Mouse (Mus musculus) ES-CJ7 (cell line): Measurements from ENCODE around the gene Inpp5b.
"Not testable (repeated sequence)": the region's sequence is repeated elsewhere in the genome, so short reads cannot be mapped to it uniquely, and the experiment has no call there.

Experiments
- DNase-seq: peaks from one replicate; pipeline ENCODE4 v3.0.0; 2011; ENCODE audit warnings: low read depth, low spot score

Inpp5b gene

DNA sequence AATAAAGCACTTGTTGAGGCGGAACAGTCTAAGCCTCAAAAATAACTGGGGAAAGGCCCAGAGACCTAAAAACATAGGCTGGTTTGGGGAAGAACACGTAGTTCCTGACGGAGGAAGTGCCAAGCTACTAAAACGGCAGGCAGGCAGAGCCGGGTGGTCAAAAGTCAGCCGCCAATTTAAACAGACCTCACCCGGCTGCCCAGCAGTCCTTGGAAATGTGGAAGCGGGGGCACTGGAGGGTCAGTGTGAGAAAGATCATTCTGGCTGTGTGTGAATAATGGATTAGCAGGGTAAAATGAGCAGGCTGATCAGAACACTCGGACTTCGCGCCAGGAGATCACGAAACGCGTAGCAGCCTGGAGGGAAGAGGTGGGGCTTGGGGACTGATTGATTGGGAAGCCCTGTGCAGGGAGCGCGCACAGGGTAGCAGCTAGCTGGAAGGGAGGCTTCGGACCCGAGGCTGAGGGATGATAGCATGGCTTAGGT, 31.6 kb upstream of the Inpp5b start:
- peak; percentile 64 for DNase-seq

DNA sequence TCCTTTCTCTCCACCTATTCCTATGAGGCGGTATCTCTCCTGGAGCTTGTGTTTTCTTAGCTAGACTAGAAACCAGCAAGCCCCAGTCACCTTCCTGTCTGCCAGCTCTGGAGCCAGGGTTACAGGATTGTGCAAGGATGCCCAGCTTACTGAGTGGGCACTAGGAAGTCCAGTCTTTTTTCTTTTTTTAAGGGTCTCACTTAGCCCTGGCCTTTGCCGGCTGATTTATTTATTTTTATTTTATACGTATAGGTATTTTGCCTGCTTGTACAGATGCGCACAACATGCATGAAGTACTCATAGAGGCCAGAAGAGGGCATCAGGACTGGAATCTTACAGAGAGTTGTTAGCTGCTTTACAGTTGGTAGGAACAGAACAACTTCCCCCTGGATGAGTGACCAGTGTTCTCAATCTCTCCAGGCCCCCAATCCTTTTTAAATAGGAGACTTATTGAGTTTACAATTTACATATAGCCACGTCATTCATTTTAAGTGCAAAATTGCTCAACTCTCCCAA, 30.8 kb upstream of the Inpp5b start:
- peak; percentile 78 for DNase-seq

DNA sequence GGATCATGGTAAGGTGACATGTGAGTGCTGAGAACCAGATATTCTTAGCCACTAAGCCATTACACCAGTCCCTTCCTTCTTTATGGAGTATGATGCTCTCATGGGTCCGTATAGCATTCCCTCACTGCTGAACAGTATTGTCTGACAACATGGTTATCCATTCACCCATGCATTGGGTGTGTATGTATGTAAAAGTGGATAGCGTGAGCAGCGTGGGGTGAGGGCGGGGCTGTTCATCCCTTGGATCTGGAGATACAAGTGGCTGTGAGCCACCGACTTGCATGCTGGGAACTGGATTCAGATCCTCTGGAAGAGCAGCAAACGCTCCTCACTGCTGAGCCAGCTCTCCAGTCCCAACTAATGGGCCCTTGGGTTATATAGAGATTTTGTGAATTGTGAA, 29.0 kb upstream of the Inpp5b start:
- DNase-seq: no peak

DNA sequence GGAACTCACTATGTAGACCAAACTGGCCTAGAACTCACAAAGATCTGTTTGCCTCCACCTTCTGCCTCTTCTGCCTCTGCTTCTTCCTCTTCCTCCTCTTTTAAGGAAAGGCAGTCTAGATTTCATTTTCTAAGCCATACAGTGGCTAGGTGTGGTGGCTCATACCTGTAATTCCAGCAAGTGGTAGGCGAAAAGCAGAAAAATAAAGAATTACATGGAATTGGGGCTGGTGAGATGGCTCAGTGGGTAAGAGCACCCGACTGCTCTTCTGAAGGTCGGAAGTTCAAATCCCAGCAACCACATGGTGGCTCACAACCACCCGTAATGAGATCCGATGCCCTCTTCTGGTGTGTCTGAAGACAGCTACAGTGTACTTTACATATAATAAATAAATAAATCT, 27.8 kb upstream of the Inpp5b start:
- not testable (repeated sequence) for DNase-seq

DNA sequence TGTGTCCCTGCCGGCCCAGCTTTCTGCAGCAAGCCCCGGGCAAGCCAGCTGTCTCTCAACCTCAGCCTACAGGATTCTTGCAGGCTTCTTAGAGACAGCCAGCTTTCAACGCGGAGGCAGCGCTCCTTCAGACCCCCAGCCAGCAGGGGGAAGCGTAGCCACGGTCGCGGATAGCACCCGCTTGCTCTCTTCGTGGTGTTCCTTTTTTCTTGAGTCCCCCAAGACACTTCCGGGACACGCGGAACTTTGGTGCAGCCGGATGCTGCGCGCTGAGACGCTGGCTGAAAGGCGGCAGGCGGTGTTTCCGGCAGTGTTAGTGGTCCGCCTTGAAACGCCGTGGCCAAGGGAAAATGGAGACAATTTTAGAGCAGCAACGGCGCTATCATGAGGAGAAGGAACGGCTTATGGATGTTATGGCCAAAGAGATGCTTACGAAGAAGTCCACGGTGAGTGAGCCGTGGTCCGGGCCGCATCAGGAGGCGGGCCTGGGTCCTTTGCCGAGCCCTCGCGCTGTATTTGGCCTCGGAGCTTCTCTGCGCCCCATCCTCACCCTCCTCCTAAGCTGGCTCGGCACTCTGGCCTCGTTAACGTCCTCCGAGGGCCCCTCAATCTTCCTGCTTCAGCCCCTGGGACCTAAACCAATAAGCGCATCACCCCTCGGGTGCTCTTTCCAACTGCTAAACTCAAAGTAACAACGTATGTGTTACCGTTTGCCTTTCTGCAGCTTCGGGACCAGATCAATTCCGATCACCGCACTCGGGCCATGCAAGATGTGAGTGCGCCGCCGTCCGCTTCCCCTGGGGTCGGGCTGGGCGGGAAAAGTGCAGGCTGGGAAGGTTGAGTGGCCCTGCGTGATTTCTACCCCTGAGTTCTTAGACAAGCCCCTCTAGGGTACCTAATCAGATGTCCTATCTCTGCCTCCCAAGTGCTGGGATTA, 26.8 kb upstream of the Inpp5b start, which contains the start of gene Sf3a3:
TSS of gene Sf3a3 (plus strand) at position 232 of the 937 bp plus-strand sequence.
- peak; percentile 98 for DNase-seq

DNA sequence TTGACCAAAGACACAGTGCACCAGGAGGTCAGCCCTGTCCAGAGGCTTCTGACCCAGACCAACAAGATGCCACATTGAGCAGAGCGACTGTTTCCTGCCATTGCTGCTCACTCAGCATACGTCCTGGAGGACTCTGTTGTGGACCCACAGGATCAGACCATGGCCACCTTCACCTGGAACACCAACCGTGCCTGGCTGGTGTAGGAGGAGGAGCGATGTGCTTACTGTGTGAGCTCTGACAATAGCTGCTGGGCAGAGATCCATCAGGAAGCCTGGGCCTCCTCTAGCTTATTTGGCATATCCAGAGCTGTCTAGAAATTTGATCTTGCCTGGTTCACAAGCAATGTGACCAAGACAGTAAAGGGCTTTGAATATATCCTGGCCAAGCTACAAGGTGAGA, 22.5 kb upstream of the Inpp5b start:
- DNase-seq: no peak

DNA sequence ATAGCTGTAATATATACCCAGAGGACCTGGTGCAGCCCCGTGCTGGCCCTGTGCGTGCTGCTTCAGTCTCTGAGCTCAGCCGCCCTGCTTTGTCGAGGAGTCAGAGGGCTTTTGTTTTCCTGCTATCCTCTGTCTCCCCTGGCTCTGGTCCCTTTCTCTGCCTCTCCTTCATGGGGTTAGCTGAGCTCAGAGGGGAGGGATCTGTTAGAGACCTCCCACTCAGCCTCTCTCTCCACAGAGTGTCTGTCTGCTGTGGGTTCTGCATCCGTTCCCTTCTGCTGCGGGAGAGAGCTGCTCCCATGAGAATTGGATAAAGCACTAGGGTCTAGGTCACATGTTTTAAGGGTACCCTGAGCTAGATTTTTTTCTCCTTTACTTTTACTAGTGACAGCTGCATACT, 15.5 kb upstream of the Inpp5b start:
- DNase-seq: no peak

DNA sequence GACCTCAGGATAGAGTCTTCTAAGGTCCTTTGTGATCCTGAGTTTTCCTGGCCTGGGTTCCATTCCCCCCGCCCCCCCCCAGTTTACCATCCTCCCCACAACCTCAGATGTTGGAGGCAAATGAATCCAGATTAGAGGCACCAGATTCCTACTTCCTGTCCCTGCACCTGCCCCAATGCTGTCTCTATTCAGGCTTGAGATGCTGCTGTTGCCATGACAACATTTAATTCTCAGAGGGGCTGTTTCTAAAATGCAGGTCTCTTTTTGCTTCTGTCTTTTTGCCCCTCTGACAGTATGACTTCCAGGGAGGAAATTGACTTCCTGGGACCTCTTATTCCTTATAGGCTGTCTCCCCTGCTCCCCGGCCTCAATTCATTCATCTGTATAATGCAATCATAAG, 4.7 kb upstream of the Inpp5b start:
- DNase-seq: no peak

DNA sequence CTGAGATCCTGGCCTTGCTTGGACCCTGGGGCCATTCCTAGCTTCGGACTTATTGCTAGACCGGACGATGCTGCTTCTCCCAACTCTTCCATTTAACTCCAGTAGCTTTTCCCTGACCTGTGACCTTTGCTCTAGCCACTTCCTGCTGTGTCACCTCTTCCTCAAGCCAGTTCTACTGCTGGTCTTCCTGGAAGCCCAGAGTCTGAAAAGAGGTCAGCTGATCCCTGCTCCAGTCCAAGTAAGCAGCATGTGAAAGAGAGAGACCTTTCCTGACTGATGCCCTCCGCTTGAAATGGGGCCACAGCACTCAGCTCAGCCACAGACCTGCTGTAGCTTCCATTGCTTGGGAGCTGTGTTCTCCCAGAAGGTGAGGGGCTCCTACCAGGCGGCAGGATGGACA, 4.2 kb upstream of the Inpp5b start:
- no peak for DNase-seq

DNA sequence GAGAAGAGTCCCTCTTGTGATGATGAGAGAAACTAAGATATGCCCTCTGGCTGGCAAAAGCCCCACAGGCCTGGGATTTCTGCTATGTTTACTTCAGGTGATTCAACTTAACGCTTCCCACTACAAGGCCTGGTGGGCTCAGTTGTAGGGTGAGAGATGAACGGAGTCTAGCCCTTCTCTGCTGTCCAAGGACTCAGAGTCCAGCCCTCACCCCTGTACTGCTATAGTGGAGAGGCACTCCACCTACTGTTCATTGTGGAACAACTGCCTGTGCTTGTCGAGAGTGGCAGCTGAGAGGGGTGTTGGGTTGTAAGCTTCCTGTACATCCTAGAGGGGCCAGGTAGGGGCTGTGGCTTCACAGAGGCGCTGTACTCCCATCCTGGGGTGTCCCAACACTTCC, 3.6 kb upstream of the Inpp5b start:
- no peak for DNase-seq

DNA sequence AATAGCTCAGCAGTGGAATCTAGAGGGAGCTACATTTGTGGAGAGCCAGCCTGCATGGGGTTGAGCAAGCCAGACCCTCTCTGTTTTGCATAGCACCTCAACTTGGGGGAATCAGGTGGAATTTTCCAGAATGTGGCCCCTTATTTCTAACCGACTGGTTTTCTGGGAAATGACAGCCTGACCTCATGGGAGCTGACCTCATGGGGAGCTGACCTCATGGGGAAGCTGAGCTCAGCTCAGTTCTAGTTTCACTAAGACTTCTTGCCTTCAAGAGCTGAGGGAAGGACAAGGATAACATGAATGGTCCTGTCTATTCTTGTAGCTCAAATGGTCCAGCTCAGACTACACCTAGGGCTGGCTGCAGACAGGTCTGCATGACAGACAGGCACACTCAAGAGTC, 2.9 kb upstream of the Inpp5b start:
- no peak for DNase-seq

DNA sequence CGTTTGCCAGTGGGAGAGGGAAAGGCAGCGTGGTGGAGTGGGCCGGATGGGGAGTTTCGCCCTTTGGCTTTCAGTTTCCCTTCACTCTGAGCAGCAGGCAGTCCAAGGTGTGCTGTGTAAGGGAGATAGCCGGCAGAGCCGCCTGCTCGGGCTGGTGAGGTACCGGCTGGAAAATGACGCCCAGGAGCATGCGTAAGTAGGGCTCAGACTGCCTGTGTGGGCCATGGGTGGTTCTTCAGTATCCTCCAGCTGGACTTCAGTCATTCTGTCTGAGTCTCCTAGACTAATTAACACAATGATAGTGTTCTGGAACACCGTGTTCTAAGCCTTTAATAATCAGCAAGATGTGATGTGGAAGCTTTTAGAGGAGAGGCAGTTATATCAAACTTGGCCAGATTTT, 1.2 kb downstream of the Inpp5b start:
- DNase-seq: no peak

DNA sequence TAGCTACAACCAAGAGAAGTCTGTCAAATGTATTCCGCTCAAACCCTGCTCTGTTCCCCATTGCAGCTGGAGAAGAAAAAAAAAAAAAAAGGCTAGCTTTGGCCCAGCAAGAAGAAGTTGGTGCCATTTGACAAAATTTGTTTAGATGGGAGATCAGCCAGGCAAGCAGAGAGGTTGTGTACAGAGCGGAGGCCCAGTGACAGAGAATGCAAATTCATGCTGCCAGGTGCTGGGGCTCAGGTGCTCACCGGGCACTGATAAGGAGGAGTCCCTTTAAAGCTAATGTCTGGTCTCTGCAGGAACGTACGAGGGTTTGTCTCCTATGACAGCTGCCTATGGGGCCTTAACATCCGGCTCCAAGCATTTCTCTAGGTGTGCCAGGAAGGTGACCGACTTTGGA, 4.9 kb downstream of the Inpp5b start:
- no peak for DNase-seq

DNA sequence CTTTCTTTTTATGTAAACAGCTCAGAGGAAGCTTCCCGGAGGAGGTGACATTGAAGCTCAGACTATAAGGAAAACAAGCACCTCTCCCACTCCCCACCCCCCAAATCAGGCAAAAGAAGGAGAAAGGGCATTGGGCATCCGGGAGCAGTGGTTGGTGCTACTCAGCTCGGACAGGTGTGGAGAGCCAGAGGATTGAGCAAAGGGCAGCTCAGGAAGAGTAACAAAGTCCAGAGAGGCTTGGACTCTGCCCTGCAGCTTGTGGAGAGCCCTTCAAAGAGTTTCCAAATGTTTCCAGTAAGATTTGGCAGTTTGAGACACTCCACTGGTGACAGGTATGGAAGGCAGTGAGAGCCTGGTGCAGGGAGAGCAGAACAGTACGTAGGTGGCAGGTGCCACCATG, 6.2 kb downstream of the Inpp5b start:
- no peak for DNase-seq

DNA sequence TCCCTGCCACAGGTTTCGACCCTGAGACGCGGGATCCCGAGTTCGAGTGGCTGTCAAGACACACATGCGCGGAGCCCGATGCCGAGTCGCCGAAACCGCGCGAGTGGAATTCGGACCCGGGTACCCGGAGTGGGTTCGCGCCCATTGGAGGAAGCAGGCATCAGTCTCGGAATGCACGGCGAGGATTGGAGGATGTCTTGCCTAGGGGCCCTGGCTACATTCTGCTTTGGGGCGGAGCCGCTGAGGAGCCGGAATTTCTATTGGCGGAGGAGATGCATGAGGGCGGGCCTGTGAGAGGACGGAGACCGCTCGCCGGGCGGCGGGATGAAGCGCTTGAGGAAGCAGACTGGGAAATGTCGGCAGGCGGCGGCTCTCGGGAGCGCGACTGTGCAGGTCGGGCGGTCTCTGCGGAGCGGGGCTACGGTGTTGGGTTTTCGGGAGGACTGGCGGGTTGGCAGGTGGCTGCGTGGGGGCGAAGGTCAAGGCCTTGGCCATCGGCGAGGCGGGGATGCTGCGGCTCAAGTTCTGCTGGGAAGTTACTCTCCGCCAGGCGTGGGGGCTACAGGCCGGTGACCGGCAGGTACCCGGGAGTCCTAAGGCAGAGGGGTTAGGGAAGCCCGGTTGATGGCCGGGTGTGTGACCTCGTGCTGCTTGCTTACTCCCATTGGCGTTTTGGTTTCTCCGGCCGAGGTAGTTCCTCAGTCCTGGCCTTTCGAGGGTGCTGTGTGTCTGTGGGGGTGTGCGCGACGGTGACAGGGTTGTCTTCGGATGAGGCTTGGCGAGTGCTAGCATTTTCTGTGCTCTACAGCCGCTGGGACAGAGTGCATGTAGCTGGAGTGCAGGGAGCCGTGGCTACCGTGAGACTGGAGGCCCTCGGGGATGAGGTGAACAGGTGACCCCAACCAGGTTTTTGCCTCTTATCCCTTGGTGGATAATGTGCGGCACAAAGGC, 9.9 kb downstream of the Inpp5b start:
- DNase-seq: peak; percentile 98

DNA sequence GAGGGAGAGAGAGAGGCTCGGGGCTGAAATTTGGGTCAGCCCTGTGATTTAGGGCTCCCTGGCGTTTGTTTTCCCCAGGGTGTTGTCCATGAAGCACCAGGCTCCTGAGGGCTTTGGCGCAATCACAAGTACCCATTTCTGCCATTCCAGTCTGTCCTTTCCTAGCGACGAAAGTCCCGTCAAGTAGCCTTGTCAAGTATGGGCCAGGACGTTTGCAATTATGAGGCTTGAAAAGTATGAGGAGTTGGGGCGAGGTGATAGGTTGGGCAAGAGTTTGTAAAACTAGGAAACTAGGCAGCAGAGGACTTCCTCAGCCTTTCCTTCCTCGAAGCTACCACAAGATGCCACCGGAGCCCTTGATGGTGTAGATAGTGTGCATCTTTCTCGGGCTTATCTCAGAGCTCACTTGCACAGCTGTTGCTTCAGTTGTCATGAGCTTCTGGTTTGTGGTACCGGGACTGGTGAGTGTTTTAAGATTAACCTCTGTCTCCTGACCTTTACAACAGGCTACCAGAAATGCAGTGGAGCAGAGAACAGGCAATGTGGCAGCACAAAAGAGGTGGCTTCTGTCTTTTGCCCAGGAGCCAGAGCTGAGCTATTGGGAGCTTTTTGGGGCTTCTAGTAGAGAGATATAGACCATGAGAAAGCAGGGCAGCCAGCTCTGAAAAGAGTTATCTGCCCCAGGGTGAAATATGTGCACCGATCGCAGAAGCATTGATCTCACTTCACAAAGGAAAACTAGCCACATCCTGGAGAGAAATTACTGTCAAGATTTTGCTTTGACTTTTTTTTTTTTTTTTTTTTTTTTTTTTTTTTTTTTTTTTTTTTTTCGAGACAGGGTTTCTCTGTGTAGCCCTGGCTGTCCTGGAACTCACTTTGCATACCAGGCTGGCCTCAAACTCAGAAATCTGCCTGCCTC, 10.9 kb downstream of the Inpp5b start:
- DNase-seq: no peak

DNA sequence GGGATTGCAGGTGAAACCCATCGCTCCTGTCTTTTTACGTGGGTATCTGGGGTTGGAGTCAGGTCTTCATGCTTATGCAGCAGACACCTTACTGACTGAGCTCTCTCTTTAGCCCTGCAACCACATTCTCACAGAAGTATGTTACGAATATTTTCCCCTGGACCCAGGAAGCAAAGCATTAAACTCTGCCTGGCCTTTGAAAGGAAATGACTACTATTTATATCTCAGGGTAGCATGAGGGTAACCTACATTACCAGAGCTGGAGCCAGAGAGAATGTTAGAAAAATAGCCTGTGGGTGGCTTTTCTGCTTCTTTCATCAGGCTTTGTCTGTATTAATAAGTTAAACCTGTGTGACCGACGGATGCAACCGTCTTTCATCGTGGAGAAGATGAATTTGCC, 13.9 kb downstream of the Inpp5b start:
- DNase-seq: no peak

DNA sequence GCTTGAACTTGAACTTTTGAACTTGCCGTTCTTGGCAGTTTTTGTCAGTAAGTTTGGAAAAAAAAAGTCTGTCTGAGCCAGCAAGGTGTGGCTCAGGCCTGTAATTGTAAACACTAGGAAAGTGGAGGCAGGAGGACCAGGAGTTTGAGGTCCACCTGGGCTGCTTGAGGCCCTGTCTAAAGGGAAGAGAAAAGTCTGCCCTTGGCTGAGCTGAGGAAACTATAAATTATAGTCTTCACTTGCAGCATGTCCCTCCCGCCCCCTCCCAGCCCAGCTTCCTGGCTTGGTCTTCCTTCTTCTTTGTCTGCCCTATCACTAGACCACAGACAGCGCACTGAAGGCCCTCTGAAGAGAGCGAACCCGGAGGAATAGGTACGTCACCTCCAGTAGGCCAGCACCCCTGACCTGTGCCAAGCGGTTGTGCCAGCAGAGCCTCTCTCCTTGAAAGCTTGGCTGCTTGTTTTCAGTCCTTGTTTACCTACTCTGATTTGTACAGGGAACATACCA, 17.7 kb downstream of the Inpp5b start:
- no peak for DNase-seq

DNA sequence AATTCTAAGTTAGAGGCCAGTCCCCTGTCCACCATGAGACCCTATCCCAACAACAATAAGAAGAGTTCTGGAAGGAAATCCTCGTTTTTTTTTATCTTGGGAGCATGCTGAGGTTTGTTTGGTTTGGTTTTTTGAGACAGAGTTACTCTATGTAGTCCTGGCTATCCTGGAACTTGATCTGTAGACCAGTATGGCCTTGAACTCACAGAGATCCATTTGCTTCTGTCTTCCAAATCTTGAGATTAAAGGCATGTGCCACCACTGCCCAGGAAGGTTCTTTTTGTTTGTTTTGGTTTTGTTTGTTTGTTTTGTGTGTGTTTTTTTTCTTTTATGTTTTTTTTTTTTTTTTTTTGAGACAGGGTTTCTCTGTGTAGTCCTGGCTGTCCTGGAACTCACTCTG, 19.6 kb downstream of the Inpp5b start:
- no peak for DNase-seq

DNA sequence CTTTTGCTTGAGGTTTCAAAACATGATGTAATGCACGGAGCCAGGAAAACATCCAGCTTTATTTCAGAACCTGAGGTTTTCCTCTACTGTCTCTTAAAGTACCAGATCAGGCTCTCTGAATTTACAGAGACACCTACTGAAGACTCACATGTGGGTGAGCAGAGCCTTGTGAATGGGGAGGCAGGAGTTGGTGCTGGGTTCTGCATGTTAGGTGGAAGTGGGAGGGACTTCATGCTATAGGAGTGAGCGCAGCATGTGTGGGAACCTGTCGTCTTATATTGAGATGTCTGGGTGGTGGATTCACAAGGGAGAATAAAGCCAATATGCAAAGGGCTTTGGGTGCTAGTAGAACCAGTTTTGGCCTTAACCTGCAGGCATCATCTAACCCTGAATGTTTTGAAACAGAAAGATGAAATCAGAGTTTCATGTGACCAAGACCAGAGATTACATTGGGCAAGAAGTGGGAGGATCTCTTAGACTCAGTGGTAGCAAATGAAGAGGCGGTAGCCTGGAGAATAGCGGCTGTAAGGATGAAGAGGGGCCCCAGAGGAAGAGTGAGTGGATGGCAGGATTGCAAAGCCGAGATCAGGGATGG, 21.3 kb downstream of the Inpp5b start:
- DNase-seq: no peak
